Mouse (Mus musculus): ENCODE data around the gene Krt16. TPM values are rescaled to one million over a fixed set of nuclear protein-coding genes. Genes with fewer than 3 reads are reported as not detected.

Krt16 gene
- total and polyA plus RNA-seq, 3 experiments = not detected

GRCm38 (mm10) chr11:100262058-100262980 is 13.6 kb upstream of the Krt16 start:
- no peak overlapping the region for H3K9ac ChIP-seq (ENCODE audit: control insufficient read depth, low read depth, low read length, poor library complexity, severe bottlenecking)
- DNase-seq (ENCODE audit: low read depth, low spot score) = no peak
- H3K36me3 ChIP-seq (ENCODE audit: control insufficient read depth in 1 of 2, insufficient read depth in 2 of 2, low read length in 2 of 2) = no peaks in the 10 kb centered on the region
- H3K4me3 ChIP-seq (ENCODE audit: control insufficient read depth in 1 of 2, insufficient read depth in 1 of 2, low read depth in 2 of 2, low read length in 2 of 2) = no peak overlapping the region
- H3K79me2 ChIP-seq (ENCODE audit: control insufficient read depth, insufficient read depth, low read length, poor library complexity) = no peaks in the 10 kb centered on the region
- no peaks in the 10 kb centered on the region for H3K9me3 ChIP-seq (replicated peaks; ENCODE audit: insufficient read depth, low read length)
- H3K27me3 ChIP-seq (ENCODE audit: control insufficient read depth in 1 of 2, insufficient read depth in 2 of 2, low read length in 2 of 2) = no peaks in the 10 kb centered on the region
- H3K27ac ChIP-seq (ENCODE audit: control insufficient read depth, low read depth, low read length) = no peak overlapping the region
- no peaks in the 10 kb centered on the region for H3K4me1 ChIP-seq (ENCODE audit: control insufficient read depth in 1 of 2, insufficient read depth in 2 of 2, low read length in 2 of 2)
- TF ChIP-seq MAZ (IDR thresholded peaks at IDR 0.05; ENCODE audit: low read depth, low read length) (no peak), E2F4 (IDR thresholded peaks at IDR 0.05; ENCODE audit: borderline replicate concordance, low read depth, low read length) (no peak), MAX (IDR thresholded peaks at IDR 0.05; ENCODE audit: low read length) (no peak), ZMIZ1 (IDR thresholded peaks at IDR 0.05; ENCODE audit: low read depth, low read length) (no peak), CTCF (IDR thresholded peaks at IDR 0.05 in 2 of 3, conservative IDR thresholded peaks at IDR 0.05 in 1 of 3; ENCODE audit: control insufficient read depth in 1 of 3, insufficient read depth in 1 of 3, low read depth in 2 of 3, low read length in 3 of 3, poor library complexity in 1 of 3, severe bottlenecking in 1 of 3) (no peak), NRF1 (IDR thresholded peaks at IDR 0.05; ENCODE audit: insufficient read depth, low read depth, low read length, poor library complexity, severe bottlenecking) (no peak), TCF12 (IDR thresholded peaks at IDR 0.05; ENCODE audit: low read depth, low read length) (no peak), RCOR1 (IDR thresholded peaks at IDR 0.05; ENCODE audit: low read depth, low read length) (no peak), ETS1 (IDR thresholded peaks at IDR 0.05; ENCODE audit: low read depth, low read length) (no peak), CHD2 (IDR thresholded peaks at IDR 0.05; ENCODE audit: low read length) (no peak), ELF1 (IDR thresholded peaks at IDR 0.05; ENCODE audit: low read depth, low read length) (no peak), GABPA (IDR thresholded peaks at IDR 0.05; ENCODE audit: low read depth, low read length) (no peak), MXI1 (IDR thresholded peaks at IDR 0.05; ENCODE audit: low read depth, low read length) (no peak), EP300 (IDR thresholded peaks at IDR 0.05; ENCODE audit: low read depth in 1 of 2, low read length in 2 of 2) (no peak), MAFK (IDR thresholded peaks at IDR 0.05; ENCODE audit: borderline replicate concordance, low read depth, low read length) (no peak), HCFC1 (IDR thresholded peaks at IDR 0.05; ENCODE audit: low read depth, low read length) (no peak), ZC3H11A (IDR thresholded peaks at IDR 0.05; ENCODE audit: low read depth, low read length) (no peak)

GRCm38 (mm10) chr11:100261235-100261605 is 12.5 kb upstream of the Krt16 start:
- Histone ChIP-seq H3K36me3 (ENCODE audit: control insufficient read depth in 1 of 2, insufficient read depth in 2 of 2, low read length in 2 of 2) (no peaks in the 10 kb centered on the region), H3K4me1 (ENCODE audit: control insufficient read depth in 1 of 2, insufficient read depth in 2 of 2, low read length in 2 of 2) (no peaks in the 10 kb centered on the region), H3K27me3 (ENCODE audit: control insufficient read depth in 1 of 2, insufficient read depth in 2 of 2, low read length in 2 of 2) (no peaks in the 10 kb centered on the region), H3K27ac (ENCODE audit: control insufficient read depth, low read depth, low read length) (no peak overlapping the region), H3K4me3 (ENCODE audit: control insufficient read depth in 1 of 2, insufficient read depth in 1 of 2, low read depth in 2 of 2, low read length in 2 of 2) (no peak overlapping the region), H3K79me2 (ENCODE audit: control insufficient read depth, insufficient read depth, low read length, poor library complexity) (no peaks in the 10 kb centered on the region), H3K9me3 (replicated peaks; ENCODE audit: insufficient read depth, low read length) (no peaks in the 10 kb centered on the region), H3K9ac (ENCODE audit: control insufficient read depth, low read depth, low read length, poor library complexity, severe bottlenecking) (no peak overlapping the region)
- no peak for DNase-seq (ENCODE audit: low read depth, low spot score)
- TF ChIP-seq MYB (IDR thresholded peaks at IDR 0.05; ENCODE audit: low read depth, low read length) (no peak), USF2 (IDR thresholded peaks at IDR 0.05; ENCODE audit: borderline replicate concordance in 1 of 2, insufficient read depth in 1 of 2, low read depth in 1 of 2, low read length in 2 of 2) (no peak), GATA1 (IDR thresholded peaks at IDR 0.05; ENCODE audit: low read depth, low read length) (no peak), ZKSCAN1 (IDR thresholded peaks at IDR 0.05; ENCODE audit: low read depth, low read length) (no peak), UBTF (IDR thresholded peaks at IDR 0.05; ENCODE audit: borderline replicate concordance, insufficient read depth, low read depth, low read length) (no peak), CTCF (IDR thresholded peaks at IDR 0.05 in 2 of 3, conservative IDR thresholded peaks at IDR 0.05 in 1 of 3; ENCODE audit: control insufficient read depth in 1 of 3, insufficient read depth in 1 of 3, low read depth in 2 of 3, low read length in 3 of 3, poor library complexity in 1 of 3, severe bottlenecking in 1 of 3) (no peak), ETS1 (IDR thresholded peaks at IDR 0.05; ENCODE audit: low read depth, low read length) (no peak), E2F4 (IDR thresholded peaks at IDR 0.05; ENCODE audit: borderline replicate concordance, low read depth, low read length) (no peak), JUND (IDR thresholded peaks at IDR 0.05; ENCODE audit: low read depth, low read length) (no peak)
